Mouse (Mus musculus): ENCODE data around the gene Hoxa5. TPM values are rescaled to one million over a fixed set of nuclear protein-coding genes. Genes with fewer than 3 reads are reported as not detected.

The Hoxa5 gene
- polyA plus RNA-seq, 1 experiment from 2014 or later: not detected

DNA sequence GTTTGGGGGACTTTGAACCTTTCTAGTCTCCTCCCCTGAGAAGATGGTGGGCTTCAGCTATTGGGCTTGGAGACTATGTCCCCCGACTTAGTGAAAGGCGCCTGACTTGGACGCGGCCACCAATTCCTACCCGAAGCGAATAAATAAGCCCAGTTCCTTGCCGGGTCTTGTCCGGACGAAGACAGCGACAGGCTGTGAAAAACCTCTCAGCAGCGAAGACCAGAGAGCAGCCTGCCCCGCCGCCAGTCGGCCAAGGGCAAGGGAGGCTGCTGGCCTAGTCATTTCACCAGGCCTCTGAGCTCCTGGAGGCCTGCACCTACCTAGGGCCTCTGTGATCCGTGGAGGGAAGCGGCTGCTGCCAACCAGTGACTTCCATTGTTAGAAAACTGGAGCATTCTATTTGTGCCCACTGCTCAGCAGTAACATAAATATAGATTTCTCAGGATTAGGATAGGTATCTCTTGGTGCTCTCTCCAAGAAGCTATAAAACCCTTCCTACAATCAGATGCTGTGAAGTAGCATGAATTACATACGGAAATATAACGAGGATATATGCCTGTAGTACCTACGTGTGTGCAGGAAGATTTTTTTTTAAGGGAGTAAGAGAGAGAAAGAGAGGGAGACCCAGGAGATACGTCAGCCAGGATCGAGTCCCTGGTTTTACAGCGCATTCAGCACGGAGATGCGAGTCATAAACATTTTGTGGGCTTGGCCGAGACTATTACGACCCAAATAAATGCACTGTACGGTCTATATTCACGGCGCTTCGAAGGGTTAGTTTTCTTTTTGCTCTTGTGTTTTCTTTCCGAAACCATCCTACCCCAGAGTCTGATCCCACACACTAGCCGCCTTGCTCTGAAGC, 15.8 kb upstream of the Hoxa5 start:
- DNase-seq (ENCODE audit: extremely low spot score, low spot score): no peak
- Histone ChIP-seq H3K27me3 (ENCODE audit: poor library complexity, severe bottlenecking) (peaks cover 100% of the 10 kb centered on the region), H3K36me3 (replicated peaks) (no peaks in the 10 kb centered on the region), H3K4me3 (no peak overlapping the region), H3K27ac (no peak overlapping the region), H3K4me1 (peaks cover 26% of the 10 kb centered on the region), H3K9me3 (no peaks in the 10 kb centered on the region)
- WGBS: 10% methylated on average over 32 of the region's 32 CpGs

GRCm38 (mm10) chr6:52219234-52219942, 15.0 kb upstream of the Hoxa5 start:
- Histone ChIP-seq H3K9me3 (no peaks in the 10 kb centered on the region), H3K4me3 (no peak overlapping the region), H3K27ac (no peak overlapping the region), H3K36me3 (replicated peaks) (no peaks in the 10 kb centered on the region), H3K27me3 (ENCODE audit: poor library complexity, severe bottlenecking) (peaks cover 100% of the 10 kb centered on the region), H3K4me1 (peaks cover 26% of the 10 kb centered on the region)
- no peak for DNase-seq (ENCODE audit: extremely low spot score, low spot score)
- 19% methylated on average over 9 of the region's 9 CpGs for WGBS

GRCm38 (mm10) chr6:52218643-52219215, 14.3 kb upstream of the Hoxa5 start:
- no peak overlapping the region for H3K4me3 ChIP-seq
- no peak overlapping the region for H3K27ac ChIP-seq
- no peaks in the 10 kb centered on the region for H3K9me3 ChIP-seq
- peaks cover 26% of the 10 kb centered on the region for H3K4me1 ChIP-seq
- DNase-seq (ENCODE audit: extremely low spot score, low spot score): no peak
- 5% methylated on average over 14 of the region's 14 CpGs for WGBS
- peaks cover 100% of the 10 kb centered on the region for H3K27me3 ChIP-seq (ENCODE audit: poor library complexity, severe bottlenecking)
- H3K36me3 ChIP-seq (replicated peaks): no peaks in the 10 kb centered on the region

GRCm38 (mm10) chr6:52217895-52218642, 13.7 kb upstream of the Hoxa5 start:
- 3% methylated on average over 23 of the region's 23 CpGs for WGBS
- Histone ChIP-seq H3K36me3 (replicated peaks) (no peaks in the 10 kb centered on the region), H3K4me3 (peak overlapping the region; percentile 42), H3K27me3 (ENCODE audit: poor library complexity, severe bottlenecking) (peaks cover 100% of the 10 kb centered on the region), H3K9me3 (no peaks in the 10 kb centered on the region), H3K4me1 (peaks cover 27% of the 10 kb centered on the region), H3K27ac (no peak overlapping the region)
- no peak for DNase-seq (ENCODE audit: extremely low spot score, low spot score)

GRCm38 (mm10) chr6:52217459-52217768, 13.0 kb upstream of the Hoxa5 start:
- Histone ChIP-seq H3K27me3 (ENCODE audit: poor library complexity, severe bottlenecking) (peaks cover 100% of the 10 kb centered on the region), H3K4me1 (peaks cover 30% of the 10 kb centered on the region), H3K36me3 (replicated peaks) (no peaks in the 10 kb centered on the region), H3K4me3 (peak overlapping the region; percentile 42), H3K27ac (no peak overlapping the region), H3K9me3 (no peaks in the 10 kb centered on the region)
- DNase-seq (ENCODE audit: extremely low spot score, low spot score): peak; percentile 76
- WGBS: under 1% methylated on average over 25 of the region's 25 CpGs

DNA sequence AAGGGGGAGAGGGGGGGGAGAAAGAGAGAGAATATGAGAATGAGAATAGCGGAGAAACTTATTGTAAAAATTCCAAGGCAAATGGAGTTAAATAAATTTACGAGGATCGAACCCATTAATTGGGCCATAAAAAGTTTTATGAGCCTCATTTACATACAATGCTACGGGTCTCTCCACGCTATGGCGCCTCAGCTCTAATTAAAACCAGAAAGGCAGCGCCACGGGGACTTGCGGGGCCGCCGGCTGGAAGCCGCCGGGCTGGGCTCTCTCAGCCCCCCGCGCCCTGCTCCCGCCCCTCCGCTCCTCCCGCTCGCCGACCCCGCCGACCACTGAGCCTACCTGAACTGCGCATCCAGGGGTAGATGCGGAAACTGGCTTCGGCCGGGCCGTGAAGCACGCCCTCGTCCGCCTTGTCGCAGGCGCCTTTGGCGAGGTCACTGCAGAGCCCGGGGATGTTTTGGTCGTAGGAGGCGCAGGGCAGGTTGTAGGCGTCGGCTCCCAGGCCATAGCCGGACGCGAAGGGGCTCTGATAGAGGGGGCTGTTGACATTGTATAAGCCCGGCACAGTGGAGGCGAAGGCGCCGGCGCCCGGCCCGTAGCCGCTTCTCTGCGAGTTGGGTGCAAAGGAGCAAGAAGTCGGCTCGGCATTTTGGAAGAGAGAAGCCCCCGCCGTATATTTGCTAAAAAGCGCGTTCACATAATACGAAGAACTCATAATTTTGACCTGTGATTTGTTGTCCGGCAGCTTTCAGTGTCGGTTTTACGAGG, 12.5 kb upstream of the Hoxa5 start:
- Histone ChIP-seq H3K9me3 (no peaks in the 10 kb centered on the region), H3K27ac (no peak overlapping the region), H3K27me3 (ENCODE audit: poor library complexity, severe bottlenecking) (peaks cover 100% of the 10 kb centered on the region), H3K4me3 (peak overlapping the region; percentile 42), H3K4me1 (peaks cover 28% of the 10 kb centered on the region), H3K36me3 (replicated peaks) (no peaks in the 10 kb centered on the region)
- no peak for DNase-seq (ENCODE audit: extremely low spot score, low spot score)
- WGBS: 2% methylated on average over 60 of the region's 60 CpGs

GRCm38 (mm10) chr6:52215771-52216535, 11.6 kb upstream of the Hoxa5 start:
- Histone ChIP-seq H3K27me3 (ENCODE audit: poor library complexity, severe bottlenecking) (peaks cover 100% of the 10 kb centered on the region), H3K4me1 (peaks cover 26% of the 10 kb centered on the region), H3K9me3 (no peaks in the 10 kb centered on the region), H3K27ac (no peak overlapping the region), H3K4me3 (no peak overlapping the region), H3K36me3 (replicated peaks) (no peaks in the 10 kb centered on the region)
- no peak for DNase-seq (ENCODE audit: extremely low spot score, low spot score)
- 2% methylated on average over 30 of the region's 30 CpGs for WGBS

DNA sequence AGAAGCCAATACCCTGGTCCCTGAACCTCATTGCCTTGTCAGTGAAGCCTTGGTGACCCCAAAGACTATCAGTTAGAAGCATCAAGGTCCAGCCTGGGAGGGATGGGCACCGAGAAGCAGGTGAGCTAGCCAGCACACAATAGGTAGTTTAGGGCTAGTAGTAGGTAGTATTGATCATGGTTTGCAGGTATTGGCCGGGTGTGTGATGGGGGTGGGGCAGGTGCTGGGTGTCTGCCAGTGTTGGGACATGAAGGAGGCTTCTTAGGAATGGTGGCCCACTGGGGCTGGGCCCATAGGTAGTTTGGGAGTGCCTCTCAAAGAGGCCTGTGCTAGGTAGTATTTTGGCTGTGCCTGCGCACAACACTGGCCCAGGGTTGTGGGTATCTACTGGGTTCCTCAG, 10.7 kb upstream of the Hoxa5 start:
- Histone ChIP-seq H3K4me1 (peaks cover 26% of the 10 kb centered on the region), H3K36me3 (replicated peaks) (no peaks in the 10 kb centered on the region), H3K27me3 (ENCODE audit: poor library complexity, severe bottlenecking) (peaks cover 100% of the 10 kb centered on the region), H3K4me3 (no peak overlapping the region), H3K27ac (no peak overlapping the region), H3K9me3 (no peaks in the 10 kb centered on the region)
- no peak for DNase-seq (ENCODE audit: extremely low spot score, low spot score)
- 14% methylated on average over 3 of the region's 3 CpGs for WGBS

DNA sequence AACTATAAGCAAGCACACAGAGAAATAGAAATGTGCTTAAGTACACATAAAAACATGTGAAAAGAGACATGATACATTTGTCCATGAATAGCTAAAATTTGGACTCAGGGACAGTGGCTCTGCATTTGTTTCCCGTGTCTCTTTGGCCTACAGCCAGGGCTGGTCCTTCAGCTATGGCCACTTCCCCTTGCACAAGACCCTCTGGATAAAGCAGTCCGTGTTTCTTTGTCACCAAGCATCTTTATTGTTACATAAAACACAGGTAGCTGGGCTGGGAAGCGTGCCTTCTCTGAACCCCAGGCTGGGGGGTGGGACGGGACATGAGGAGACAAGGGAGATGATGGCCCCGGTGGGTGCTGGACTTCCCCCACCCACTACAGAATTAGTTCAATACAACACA, 9.9 kb upstream of the Hoxa5 start:
- Histone ChIP-seq H3K27me3 (ENCODE audit: poor library complexity, severe bottlenecking) (peaks cover 100% of the 10 kb centered on the region), H3K4me1 (peaks cover 26% of the 10 kb centered on the region), H3K36me3 (replicated peaks) (no peaks in the 10 kb centered on the region), H3K9me3 (no peaks in the 10 kb centered on the region), H3K27ac (no peak overlapping the region), H3K4me3 (no peak overlapping the region)
- 10% methylated on average over 5 of the region's 5 CpGs for WGBS
- no peak for DNase-seq (ENCODE audit: extremely low spot score, low spot score)

GRCm38 (mm10) chr6:52213119-52213986, 9.0 kb upstream of the Hoxa5 start, which contains the start of the genes Hoxa3 and Gm28308:
TSS of gene Hoxa3 (minus strand) at chr6:52213336.
TSS of gene Gm28308 (minus strand) at chr6:52213339.
- Histone ChIP-seq H3K9me3 (no peaks in the 10 kb centered on the region), H3K36me3 (replicated peaks) (no peaks in the 10 kb centered on the region), H3K27ac (no peak within 1 kb of the TSS), H3K27me3 (ENCODE audit: poor library complexity, severe bottlenecking) (peaks cover 100% of the 10 kb centered on the region), H3K4me1 (peaks cover 32% of the 10 kb centered on the region), H3K4me3 (no peak within 1 kb of the TSS)
- no peak for DNase-seq (ENCODE audit: extremely low spot score, low spot score)
- WGBS: 2% methylated on average over 38 of the region's 38 CpGs
